Comparison of ENCODE assay signal across 16 mouse cellular contexts in genomic region chr11:69102403-69102725, GRCm38 (mm10). TPM values are rescaled to one million over a fixed set of nuclear protein-coding genes. Genes with fewer than 3 reads are reported as not detected.
A peak's percentile ranks its signal among the peaks of the same experiment; 100 is the strongest.
DNase-seq lines count a peak whose midpoint lies in the region; TF ChIP-seq lines count a peak whose summit lies in the region.
"Had no signal": no experiment of that assay in that cellular context is flagged by ENCODE, and none has a peak within 500 bp of the region (broad histone marks: within the 10 kb centered on the region; RNA-seq: fewer than 3 reads in every experiment).

No protein-coding gene starts in this region.

- H3K27me3 ChIP-seq in cerebellum, adult 2 months (ENCODE audit: control insufficient read depth, insufficient read depth, low read length), result no peaks in the 10 kb centered on the region
- H3K27me3 ChIP-seq: neural tube, embryonic 15.5 days had no signal

- TF ChIP-seq CTCF in cerebellum, adult 2 months (IDR thresholded peaks at IDR 0.05; ENCODE audit: borderline replicate concordance, insufficient read depth, low read depth, low read length), result no peak

- TF ChIP-seq POLR2A in cerebellum, adult 2 months (IDR thresholded peaks at IDR 0.05; ENCODE audit: borderline replicate concordance, insufficient read depth, low read length), result peak; percentile 22; the same call in 1 of the 2 replicates

- peaks cover 52% of the 10 kb centered on the region for H3K4me1 ChIP-seq in cerebellum, adult 2 months (ENCODE audit: control insufficient read depth, insufficient read depth, low read length)

- WGBS in cerebellum, adult 2 months, result 36% methylated on average over 7 of the region's 7 CpGs

- H3K4me3 ChIP-seq in cerebellum, adult 2 months (replicated peaks; ENCODE audit: insufficient read depth, low read depth, low read length), result peak overlapping the region; percentile 32
- H3K4me3 ChIP-seq: embryonic facial prominence, embryonic 10.5 days; neural tube, embryonic 15.5 days had no signal

- H3K27ac ChIP-seq in cerebellum, adult 2 months (ENCODE audit: insufficient read depth, low read length), result peak overlapping the region; percentile 6; the same call in 1 of the 2 replicates
- H3K27ac ChIP-seq: embryonic facial prominence, embryonic 10.5 days; liver, embryonic 14.5 days; neural tube, embryonic 15.5 days had no signal

- peak; percentile 71 to 86 for DNase-seq in cerebellum, adult 2 months
- no peak for DNase-seq in cerebellum, adult 9-10 months
- peak; percentile 2 to 13 for DNase-seq in layer of hippocampus, postnatal 10 days (ENCODE audit: low spot score in 2 of 2)
- no peak for DNase-seq in layer of hippocampus, postnatal 14 days (ENCODE audit: low spot score in 2 of 2)
- peak; percentile 65 for DNase-seq in 416B (ENCODE audit: low read depth)
- DNase-seq in adrenal gland, postnatal 10 days, result peak; percentile 70
- no peak for DNase-seq in ovary, adult 18-20 months (ENCODE audit: low spot score)
- DNase-seq: kidney, postnatal 14 days; left cerebral cortex, postnatal 4 days; thymus, postnatal 36 days had no signal

RNA-seq across cellular contexts. Expression of gene Per1, which starts 7.3 kb away (rescaled TPM):
- 34.4 and 37.2 TPM in 2 replicates for polyA plus RNA-seq in cerebellum, adult 2 months (2012; rRNA removed)
- 10 to 100 TPM; 54.4 to 67.2 TPM for total RNA-seq in layer of hippocampus, postnatal 10 days (2021)
- total RNA-seq in layer of hippocampus, postnatal 14 days (2021), result 10 to 100 TPM; 84.4 to 86.8 TPM
- 100 to 1,000 TPM in 1 of 2 experiments, 10 to 100 TPM in 1; 63.1 to 157 TPM for total RNA-seq in adrenal gland, postnatal 10 days (2021)

RNA-seq across cellular contexts. Expression of gene Vamp2, which starts 14.1 kb away (rescaled TPM):
- polyA plus RNA-seq in cerebellum, adult 2 months (2012; rRNA removed), result 672 and 700 TPM in 2 replicates
- 1,000 to 10,000 TPM in 1 of 2 experiments, 100 to 1,000 TPM in 1; 909 to 1,029 TPM for total RNA-seq in layer of hippocampus, postnatal 10 days (2021)
- 1,000 to 10,000 TPM; 1,073 to 1,118 TPM for total RNA-seq in layer of hippocampus, postnatal 14 days (2021)
- 100 to 1,000 TPM; 104 to 143 TPM for total RNA-seq in adrenal gland, postnatal 10 days (2021)

RNA-seq across cellular contexts. Expression of gene Hes7, which starts 17.8 kb away (rescaled TPM):
- polyA plus RNA-seq in cerebellum, adult 2 months (2012; rRNA removed), result 0.44 and 0.59 TPM in 2 replicates
- under 1 TPM; 0.54 to 0.96 TPM for total RNA-seq in layer of hippocampus, postnatal 10 days (2021)
- total RNA-seq in layer of hippocampus, postnatal 14 days (2021), result under 1 TPM; 0.46 to 0.62 TPM
- total RNA-seq in adrenal gland, postnatal 10 days (2021), result under 1 TPM; 0.18 to 0.36 TPM
- total RNA-seq: ES-E14; hematopoietic stem cell, adult 5-6 weeks had no signal

RNA-seq across cellular contexts. Expression of gene 9130213A22Rik, which starts 20.0 kb away (rescaled TPM):
- 1.3 and 1.4 TPM in 2 replicates for polyA plus RNA-seq in cerebellum, adult 2 months (2012; rRNA removed)
- total RNA-seq in layer of hippocampus, postnatal 10 days (2021), result under 1 TPM; 0.59 to 0.89 TPM
- under 1 TPM; 0.88 to 0.95 TPM for total RNA-seq in layer of hippocampus, postnatal 14 days (2021)
- under 1 TPM; 0.48 to 0.66 TPM for total RNA-seq in adrenal gland, postnatal 10 days (2021)
- total RNA-seq: ES-E14; hematopoietic stem cell, adult 5-6 weeks had no signal

RNA-seq across cellular contexts. Expression of gene Aloxe3, which starts 23.3 kb away (rescaled TPM):
- polyA plus RNA-seq in cerebellum, adult 2 months (2012; rRNA removed), result 10.8 and 16.0 TPM in 2 replicates
- 1 to 10 TPM; 5.8 to 6.6 TPM for total RNA-seq in layer of hippocampus, postnatal 10 days (2021)
- total RNA-seq in layer of hippocampus, postnatal 14 days (2021), result 1 to 10 TPM; 2.9 to 5.7 TPM
- under 1 TPM; 0.60 to 0.76 TPM for total RNA-seq in adrenal gland, postnatal 10 days (2021)
- total RNA-seq: heart, adult 8-10 months; hematopoietic stem cell, adult 5-6 weeks had no signal

Comparison
In these comparisons a context has a peak if more than half of its experiments do, and no peak if none do; other contexts are left out.
1. DNase-seq: peak in cerebellum, adult 2 months (2 of 2), layer of hippocampus, postnatal 10 days (2 of 2), 416B (single experiment) and adrenal gland, postnatal 10 days (single experiment); none in cerebellum, adult 9-10 months (single experiment), layer of hippocampus, postnatal 14 days (0 of 2) and ovary, adult 18-20 months (single experiment).
2. RNA of gene Vamp2, which starts 14.1 kb away (total RNA-seq): 1,073 to 1,118 TPM in layer of hippocampus, postnatal 14 days and 909 to 1,029 TPM in layer of hippocampus, postnatal 10 days; 104 to 143 TPM in adrenal gland, postnatal 10 days; every median in the first group is over 4 times any median in the second.